Mouse (Mus musculus) spleen, postnatal 14 days (tissue): Measurements from ENCODE around the gene Map7d1.
"Not testable (repeated sequence)": the region's sequence is repeated elsewhere in the genome, so short reads cannot be mapped to it uniquely, and the experiment has no call there.

Experiments used
- DNase-seq, 2 experiments: peaks; one replicate each; pipeline ENCODE4 v3.0.0; 2021 to 2022; ENCODE audit warnings: low spot score in 2 of 2

The Map7d1 gene

GRCm38 (mm10) chr4:126241956-126242355 is 14.2 kb downstream of the Map7d1 start:
- no peak for DNase-seq

DNA sequence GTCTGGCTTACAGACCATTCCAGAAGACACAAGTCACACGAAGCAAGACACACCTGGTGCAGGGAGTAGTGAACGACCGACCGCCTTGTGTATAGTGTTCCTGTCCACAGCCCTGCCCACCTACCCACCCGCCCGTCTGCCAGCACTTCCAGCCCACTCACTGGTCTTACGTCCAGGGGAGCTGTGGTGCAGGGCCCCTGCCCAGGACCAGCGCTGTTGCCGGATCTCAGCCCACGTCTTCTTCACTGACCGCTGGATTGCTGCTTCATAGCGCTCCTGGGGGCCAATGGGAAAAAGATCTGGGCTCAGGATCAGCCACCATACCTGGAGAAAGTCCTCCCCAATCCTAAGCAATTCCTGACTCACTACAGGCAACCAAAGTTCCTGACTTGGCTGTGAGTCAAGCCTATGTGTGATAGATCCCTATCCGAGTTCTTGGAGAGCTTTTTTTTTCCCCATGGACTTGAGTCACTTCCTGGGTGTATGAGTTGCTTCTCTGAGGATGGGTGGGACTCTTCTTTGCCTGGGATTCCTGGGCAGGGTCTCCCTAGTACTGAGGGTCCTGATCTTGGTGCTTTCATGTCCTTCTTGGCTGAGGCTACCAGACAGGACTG is 16.2 kb downstream of the Map7d1 start:
- no peak for DNase-seq

- no peak for DNase-seq
These were observed 18.4 kb downstream of the Map7d1 start for GRCm38 (mm10) chr4:126237721-126238242.

DNA sequence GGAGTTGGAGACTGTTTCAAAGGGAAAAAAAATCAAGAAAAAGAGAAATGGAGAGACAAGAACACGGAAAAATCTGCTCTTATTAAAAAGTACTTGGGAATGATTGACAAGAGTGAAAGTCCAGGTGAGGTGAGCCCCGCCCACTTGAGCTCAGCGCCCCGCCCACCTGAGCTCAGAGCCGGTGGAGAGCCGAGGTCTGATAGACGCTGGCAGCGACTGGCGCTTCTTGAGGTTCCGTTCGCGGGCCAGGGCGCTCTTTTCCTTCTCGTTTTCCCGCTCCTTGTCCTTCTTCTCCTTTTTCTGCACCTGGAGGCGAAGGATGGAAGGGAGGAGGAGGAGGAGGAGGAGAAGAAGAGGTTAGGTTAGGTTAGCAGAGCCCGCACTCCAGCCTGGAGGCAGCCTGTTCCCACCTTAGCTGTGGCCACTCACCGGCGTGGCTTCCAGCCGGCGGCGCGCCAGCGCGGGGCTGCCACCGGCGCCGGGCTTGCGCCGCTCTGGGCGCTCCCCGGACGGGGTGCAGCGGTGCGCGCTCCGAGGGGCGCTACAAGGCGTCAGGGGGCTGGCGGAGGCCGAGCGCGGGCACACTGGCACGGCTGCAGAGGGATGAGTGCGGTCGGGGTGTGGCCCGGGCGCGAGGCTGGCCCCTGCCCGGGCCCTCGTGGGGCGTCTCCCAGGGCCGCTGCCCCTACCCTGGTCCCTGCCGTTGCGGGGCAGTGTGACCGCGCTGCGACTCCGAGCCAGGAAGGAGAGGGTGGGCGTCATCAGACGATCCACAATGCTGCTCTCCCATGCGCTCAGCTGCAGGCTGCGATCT is 19.5 kb downstream of the Map7d1 start:
- DNase-seq: no peak

DNA sequence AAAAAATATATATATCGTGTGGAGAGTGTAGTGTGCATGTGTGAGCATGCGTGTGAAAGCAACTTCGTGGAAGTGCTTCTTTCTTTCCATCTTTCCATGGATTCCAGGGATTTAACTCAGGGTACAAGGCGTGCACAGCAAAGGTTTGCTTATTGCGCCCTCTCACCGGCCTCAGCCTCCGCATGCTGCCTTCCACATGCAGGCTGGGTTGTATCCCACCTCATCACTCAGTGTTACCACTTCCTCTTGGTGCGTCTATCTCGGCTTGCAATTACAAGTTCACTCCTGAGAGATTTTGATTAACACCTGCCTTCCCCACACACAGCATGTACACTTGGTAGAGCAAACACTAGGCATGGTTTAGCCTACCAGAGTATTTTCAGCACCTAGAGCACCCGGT is 21.0 kb downstream of the Map7d1 start:
- no peak for DNase-seq

DNA sequence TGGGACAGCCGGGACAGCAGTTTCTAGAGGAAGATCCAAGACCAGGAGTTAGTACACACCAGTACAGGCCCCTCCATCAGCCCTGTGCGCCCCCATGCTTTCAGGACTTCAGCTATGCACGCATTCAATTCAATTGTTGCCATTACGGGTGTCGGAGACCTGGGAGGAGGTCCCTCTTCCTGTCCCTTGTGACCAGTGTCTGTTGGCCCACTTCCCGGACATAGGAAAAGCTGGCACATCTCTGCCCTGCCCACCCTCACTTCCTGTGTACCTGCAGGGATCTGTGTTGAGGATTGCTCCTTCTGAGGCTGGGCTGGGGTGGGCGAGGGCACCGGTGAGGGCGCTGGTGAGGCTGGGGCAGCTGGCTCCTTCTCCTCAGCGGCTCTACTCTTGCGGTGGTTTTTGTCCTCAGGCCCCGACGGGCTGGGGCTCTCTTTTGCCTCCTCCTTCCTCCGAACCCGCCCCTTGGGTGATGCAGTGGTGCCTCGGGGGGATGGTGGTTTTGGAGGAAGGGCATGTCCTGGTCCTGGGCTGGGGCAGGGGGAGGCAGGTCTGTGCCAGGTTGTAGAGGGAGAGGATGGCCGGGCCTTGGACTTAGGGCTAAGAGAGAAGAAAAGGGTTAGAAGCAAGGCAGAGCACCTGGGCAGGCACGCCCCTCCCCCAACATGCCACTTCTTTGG is 21.5 kb downstream of the Map7d1 start:
- DNase-seq: no peak

DNA sequence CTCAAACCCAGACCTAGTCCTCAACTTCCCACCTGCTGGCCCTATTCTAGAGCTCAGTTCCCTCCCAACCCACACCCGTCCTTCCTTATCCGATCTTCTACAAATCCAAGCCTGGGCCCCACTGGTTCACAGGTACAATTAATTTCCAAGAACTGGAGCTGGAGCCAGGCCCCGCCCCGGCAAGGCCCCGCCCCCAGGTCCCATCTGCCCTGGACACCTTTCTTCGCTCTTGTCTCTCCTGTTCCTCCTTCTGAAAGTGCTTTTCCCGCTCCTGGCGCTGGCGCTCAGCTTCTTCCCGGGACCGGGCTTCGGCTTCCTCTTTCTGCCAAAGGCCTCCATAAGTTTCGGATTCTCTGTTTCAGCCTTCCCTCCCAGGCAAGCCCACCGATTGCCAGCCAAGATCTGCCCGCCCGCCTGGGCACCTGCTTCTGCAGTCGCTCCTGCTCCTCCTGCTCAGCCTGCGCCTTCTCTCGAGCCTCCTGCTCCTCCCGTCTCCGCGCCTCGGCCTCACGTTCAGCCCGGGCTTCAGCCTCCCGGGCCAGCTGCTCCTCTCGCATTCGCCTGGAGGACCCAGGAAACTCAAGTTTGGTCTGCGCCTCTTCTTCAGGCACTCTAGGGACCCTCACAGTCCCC is 22.4 kb downstream of the Map7d1 start:
- DNase-seq: no peak

GRCm38 (mm10) chr4:126229900-126230299 is 26.2 kb downstream of the Map7d1 start:
- DNase-seq: no peak

GRCm38 (mm10) chr4:126228144-126228543 is 28.0 kb downstream of the Map7d1 start:
- DNase-seq: no peak

DNA sequence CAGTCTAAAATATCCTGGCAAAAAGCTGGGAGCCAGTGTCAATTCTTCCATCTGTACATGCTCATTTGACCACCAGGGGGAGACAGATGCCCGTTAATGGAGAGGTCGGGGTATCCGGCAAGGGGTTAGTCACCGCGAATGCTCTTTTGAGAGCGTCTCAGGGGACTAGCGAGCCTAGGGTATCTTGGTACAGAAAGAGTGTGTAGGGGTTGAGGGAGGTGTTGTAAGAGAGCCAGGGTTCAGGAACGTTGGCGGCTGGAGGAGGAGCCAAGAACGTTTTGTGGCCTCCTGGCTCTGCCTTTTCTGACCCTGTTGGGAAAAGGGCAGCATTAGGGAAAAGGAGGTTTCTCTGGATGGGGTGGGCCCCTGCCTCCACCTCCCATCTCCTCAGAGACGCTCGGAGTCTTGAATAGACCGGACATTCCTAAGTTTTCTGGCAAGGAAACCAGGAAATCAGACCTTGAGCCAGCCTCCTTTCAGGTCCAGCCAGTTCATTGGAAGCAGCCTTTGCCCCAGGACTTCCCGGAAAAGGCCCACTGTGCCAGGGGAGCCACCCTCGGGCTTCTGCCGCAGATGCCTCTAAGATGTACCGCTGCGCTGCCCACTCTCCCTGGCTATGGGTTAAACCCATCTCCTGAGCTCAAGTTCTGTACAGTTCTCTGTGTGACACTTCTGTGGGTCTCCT is 28.9 kb downstream of the Map7d1 start:
- DNase-seq: peak; percentile 71 to 87

DNA sequence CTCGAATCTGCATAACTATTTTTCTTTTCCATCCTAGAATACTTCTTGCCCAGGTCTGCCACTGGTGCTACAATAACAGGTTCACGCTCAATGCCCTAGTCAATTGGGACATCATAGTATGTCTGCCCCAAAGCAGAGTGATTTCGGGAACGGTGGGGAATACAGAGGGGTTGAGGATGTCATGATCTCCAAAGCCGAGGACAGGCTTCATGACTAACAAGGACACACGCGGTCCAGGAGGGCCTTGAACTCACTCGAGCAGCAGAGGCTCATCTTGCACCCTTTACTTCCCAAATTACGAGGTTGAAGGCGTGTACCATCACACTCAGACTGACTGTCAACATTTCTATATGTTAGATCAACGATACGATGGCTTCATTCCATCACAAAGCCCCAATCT is 29.5 kb downstream of the Map7d1 start:
- DNase-seq: no peak

DNA sequence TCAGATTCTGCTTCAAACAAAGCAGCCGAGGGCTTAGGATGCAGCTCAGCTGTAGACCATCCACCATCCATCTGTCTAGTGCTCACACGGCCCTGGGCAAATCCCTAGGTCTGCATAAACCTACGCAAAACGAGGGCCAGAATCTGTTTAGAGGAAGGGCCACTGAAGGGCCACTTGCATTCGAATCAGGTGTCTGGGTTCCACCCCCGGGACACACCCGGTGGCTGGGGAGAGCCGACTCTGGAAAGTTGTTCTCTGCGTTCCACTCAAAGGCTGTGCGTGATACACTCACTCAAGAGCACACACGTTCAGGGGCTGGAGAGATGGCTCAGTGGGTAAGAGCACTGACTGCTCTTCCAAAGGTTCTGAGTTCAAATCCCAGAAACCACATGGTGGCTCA is 33.5 kb downstream of the Map7d1 start:
- DNase-seq: no peak

GRCm38 (mm10) chr4:126220045-126220444 is 36.1 kb downstream of the Map7d1 start:
- DNase-seq: no peak

GRCm38 (mm10) chr4:126219540-126219939 is 36.6 kb downstream of the Map7d1 start:
- not testable (repeated sequence) for DNase-seq

GRCm38 (mm10) chr4:126217771-126218170 is 38.4 kb downstream of the Map7d1 start:
- no peak for DNase-seq

- DNase-seq: no peak
These were observed 49.1 kb downstream of the Map7d1 start for GRCm38 (mm10) chr4:126207081-126207480.

DNA sequence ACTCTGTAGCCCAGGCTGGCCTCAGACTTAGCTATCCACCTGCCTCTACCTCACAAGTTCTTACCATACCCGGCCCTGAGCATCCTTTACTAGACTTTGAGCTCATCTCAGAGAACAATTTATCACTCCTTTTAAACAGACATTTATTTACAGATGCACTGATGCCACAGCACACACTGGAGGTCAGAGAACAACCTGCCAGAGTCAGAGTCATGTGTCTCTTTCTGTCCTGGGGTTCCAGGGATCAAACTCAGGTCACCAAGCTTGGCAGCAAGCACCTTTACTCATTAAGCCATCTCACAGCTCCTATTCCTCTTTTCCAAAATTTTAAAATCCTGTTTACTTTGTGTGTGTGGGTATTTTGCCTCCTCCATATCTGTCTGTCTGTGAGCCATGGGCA is 50.8 kb downstream of the Map7d1 start:
- no peak for DNase-seq

- no peak for DNase-seq
These were observed 51.4 kb downstream of the Map7d1 start for GRCm38 (mm10) chr4:126204661-126205230.

DNA sequence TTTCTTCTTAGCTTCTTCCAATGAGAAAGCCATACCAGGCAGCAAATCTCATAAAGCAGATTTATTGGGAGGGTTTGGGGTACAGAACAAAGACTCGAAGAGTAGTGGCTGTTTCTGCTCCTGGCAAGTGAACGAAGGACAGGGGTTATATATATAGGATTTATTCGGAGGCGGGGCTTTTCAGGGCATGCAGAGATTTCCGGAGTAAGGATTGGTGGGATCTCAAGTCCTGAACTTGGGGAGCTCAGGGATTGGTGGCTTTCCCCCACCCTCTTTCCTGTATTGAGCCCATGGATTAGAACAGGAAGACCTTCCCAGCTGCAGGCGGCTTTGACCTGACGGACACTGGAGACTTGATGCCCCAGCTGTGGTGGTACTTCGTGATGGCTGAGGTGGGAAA is 52.1 kb downstream of the Map7d1 start:
- no peak for DNase-seq

DNA sequence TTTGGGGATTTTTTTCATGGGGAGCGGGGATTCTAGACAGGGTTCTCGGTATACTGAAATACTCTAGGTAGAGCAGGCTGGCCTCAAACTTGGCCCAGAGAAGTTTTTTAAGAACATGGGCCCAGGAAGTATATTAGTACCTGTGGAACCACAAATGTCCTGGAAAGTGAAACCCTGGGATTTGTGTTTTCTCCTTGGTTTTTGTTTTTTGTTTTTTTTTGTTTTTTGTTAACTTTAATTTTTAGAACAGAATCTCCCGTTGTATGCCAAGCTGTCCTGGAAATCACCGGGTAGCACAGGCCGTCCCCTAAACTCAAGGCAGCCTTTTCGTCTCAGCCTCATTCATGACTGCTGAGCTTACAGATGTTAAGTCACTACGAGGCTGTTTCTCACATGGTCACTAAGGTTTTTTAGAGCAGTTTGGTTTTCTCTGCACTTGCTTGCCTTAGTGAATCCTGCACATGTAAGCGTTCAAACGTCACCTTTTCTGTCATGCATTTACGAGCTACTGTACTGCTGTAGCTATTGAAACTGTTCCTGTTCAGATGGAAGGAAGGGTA is 52.7 kb downstream of the Map7d1 start:
- DNase-seq: no peak
